Mouse (Mus musculus) gastrocnemius, postnatal 14 days (tissue): ENCODE results near the gene Atp2b2. TPM values are rescaled to one million over a fixed set of nuclear protein-coding genes. Genes with fewer than 3 reads are reported as not detected.

Experiments
- DNase-seq: peaks from one replicate; pipeline ENCODE4 v3.0.0; 2021; ENCODE audit warnings: mixed read lengths
- intact Hi-C: fragments of 180-260 bp; cut with DNase I; formaldehyde crosslinking; loops from one replicate; pipeline ENCODE4 v1.15.1; 2025; ENCODE audit warnings: low total_unique reads
- microRNA-seq, 2 experiments: library from miRNA; unstranded; fragments of <30 nt; microRNA quantifications; one replicate each; pipeline ENCODE4 v1.2.0; 2021
- total RNA-seq, 2 experiments: library from RNA; stranded (reverse); gene quantifications; 2 replicates each; pipeline ENCODE4 v1.2.3; 2021

The Atp2b2 gene
- total RNA-seq, 2 experiments from 2014 or later = 0.27 to 0.53 TPM

- no peak for DNase-seq
- intact Hi-C loops = no loop called here
Observed at GRCm38 (mm10) chr6:113695766-113696355, 346.6 kb downstream of the Atp2b2 start.

GRCm38 (mm10) chr6:113695203-113695602 is 347.2 kb downstream of the Atp2b2 start:
- DNase-seq = no peak
- intact Hi-C loops = no loop called here

Small RNAs within 50 kb of the gene (microRNA-seq; reads per million reads assigned to microRNA genes)
- gene Mir7042 = 0 to 0.64 reads per million in 2 experiments

Other genes starting within 250 kb of the Atp2b2 start
- gene Slc6a11, start 88.6 kb upstream of the Atp2b2 start, total RNA-seq = under 1 TPM; 0.23 to 0.24 TPM
- under 1 TPM; 0.20 to 0.86 TPM for gene Slc6a1, start 240.0 kb upstream of the Atp2b2 start, total RNA-seq